Mouse (Mus musculus) CD8-positive naive resting alpha-beta T cell, adult 2 months (primary cell): Measurements from ENCODE around the gene Obscn.

Source experiments
- DNase-seq, 2 experiments: peaks; one replicate each; pipeline ENCODE4 v3.0.0; 2022; ENCODE audit warnings: low read depth in 2 of 2, low spot score in 2 of 2

Gene Obscn

GRCm38 (mm10) chr11:59135904-59136452 lies at the start of gene Obscn:
Obscn (minus strand) TSS chr11:59136402.
- no peak for DNase-seq

- no peak for DNase-seq
Measured at GRCm38 (mm10) chr11:59185490-59185889, 49.3 kb upstream of the Obscn start.

- no peak for DNase-seq
Measured at GRCm38 (mm10) chr11:59183821-59184220, 47.6 kb upstream of the Obscn start.

GRCm38 (mm10) chr11:59182864-59183331 lies 46.7 kb upstream of the Obscn start, which contains the start of gene Gjc2:
Gjc2 (minus strand) TSS chr11:59183213.
- DNase-seq, result no peak

GRCm38 (mm10) chr11:59176921-59177320 lies 40.7 kb upstream of the Obscn start:
- DNase-seq, result no peak

GRCm38 (mm10) chr11:59176475-59176874 lies 40.3 kb upstream of the Obscn start:
- no peak for DNase-seq

GRCm38 (mm10) chr11:59174189-59174838 lies 38.1 kb upstream of the Obscn start:
- DNase-seq, result no peak

- no peak for DNase-seq
Measured at GRCm38 (mm10) chr11:59170549-59170948, 34.3 kb upstream of the Obscn start.

GRCm38 (mm10) chr11:59169807-59170206 lies 33.6 kb upstream of the Obscn start:
- DNase-seq, result no peak

GRCm38 (mm10) chr11:59165616-59166241 lies 29.5 kb upstream of the Obscn start:
- no peak for DNase-seq

- DNase-seq, result no peak
Measured at GRCm38 (mm10) chr11:59164384-59164783, 28.2 kb upstream of the Obscn start.

- DNase-seq, result peak; percentile 92
Measured at GRCm38 (mm10) chr11:59163255-59164236, 27.3 kb upstream of the Obscn start, which contains the start of gene Iba57. Iba57 (minus strand) TSS chr11:59163739.

GRCm38 (mm10) chr11:59162443-59163254 lies 26.4 kb upstream of the Obscn start:
- no peak for DNase-seq

- DNase-seq, result no peak
Measured at GRCm38 (mm10) chr11:59161398-59161797, 25.2 kb upstream of the Obscn start.

GRCm38 (mm10) chr11:59159558-59159957 lies 23.4 kb upstream of the Obscn start:
- no peak for DNase-seq

- DNase-seq, result no peak
Measured at GRCm38 (mm10) chr11:59159099-59159498, 22.9 kb upstream of the Obscn start.

GRCm38 (mm10) chr11:59155900-59156299 lies 19.7 kb upstream of the Obscn start:
- DNase-seq, result no peak

- DNase-seq, result no peak
Measured at GRCm38 (mm10) chr11:59154220-59154619, 18.0 kb upstream of the Obscn start.

- DNase-seq, result no peak
Measured at GRCm38 (mm10) chr11:59151729-59152128, 15.5 kb upstream of the Obscn start.

- no peak for DNase-seq
Measured at GRCm38 (mm10) chr11:59149302-59149701, 13.1 kb upstream of the Obscn start.
